22 mouse cellular contexts compared by ENCODE assay signal in genomic region chr5:67628180-67628940, GRCm38 (mm10). TPM values are rescaled to one million over a fixed set of nuclear protein-coding genes. Genes with fewer than 3 reads are reported as not detected.
DNase-seq lines count a peak whose midpoint lies in the region; ATAC-seq lines count a peak whose summit lies in the region.
"Had no signal": no experiment of that assay in that cellular context is flagged by ENCODE, and none has a peak within 500 bp of the region (broad histone marks: within the 10 kb centered on the region; RNA-seq: fewer than 3 reads in every experiment).

No protein-coding gene starts in this region.

- no peak overlapping the region for H3K27ac ChIP-seq in hindbrain, embryonic 16.5 days (ENCODE audit: low read depth, low read length)
- no peak overlapping the region for H3K27ac ChIP-seq in hindbrain, embryonic 13.5 days
- peak overlapping the region; percentile 40; the same call in 1 of the 2 replicates for H3K27ac ChIP-seq in lung, embryonic 16.5 days (ENCODE audit: low read length)
- no peak overlapping the region for H3K27ac ChIP-seq in stomach, embryonic 14.5 days (ENCODE audit: low read length)
- no peak overlapping the region for H3K27ac ChIP-seq in liver, embryonic 12.5 days
- H3K27ac ChIP-seq in heart, embryonic 11.5 days (ENCODE audit: low read depth, low read length), result no peak overlapping the region
- H3K27ac ChIP-seq: heart, embryonic 10.5 days; hindbrain, embryonic 14.5 days; layer of hippocampus, adult 2 months; limb, embryonic 13.5 days; liver, embryonic 14.5 days had no signal

- no peak for DNase-seq in lung, postnatal 14 days
- DNase-seq in ZHBTc4 (ENCODE audit: low read depth, low spot score), result peak; percentile 27
- DNase-seq: adrenal gland, postnatal 36 days; cerebellum, adult 9-10 months; kidney, adult 11 months; kidney, postnatal 14 days; thymus, postnatal 36 days had no signal

- ATAC-seq in hindbrain, embryonic 16.5 days, result 0 out of 2 replicates have a peak, but pooled peaks have one; percentile 48
- no peak for ATAC-seq in hindbrain, embryonic 13.5 days (ENCODE audit: low FRiP score)
- peak; percentile 57 for ATAC-seq in lung, embryonic 16.5 days (ENCODE audit: low read depth)
- peak; percentile 69; the same call in 1 of the 2 replicates for ATAC-seq in stomach, embryonic 14.5 days (ENCODE audit: insufficient number of reproducible peaks, insufficient read depth, low FRiP score, low read depth)
- no peak for ATAC-seq in liver, embryonic 12.5 days
- no peak for ATAC-seq in heart, embryonic 11.5 days (replicated peaks; ENCODE audit: insufficient number of reproducible peaks, low FRiP score, low TSS enrichment)
- ATAC-seq: CD4-positive, CD25-positive, alpha-beta regulatory T cell, adult 4 months; forebrain, embryonic 14.5 days; midbrain, embryonic 16.5 days had no signal

- no peaks in the 10 kb centered on the region for H3K27me3 ChIP-seq in hindbrain, embryonic 16.5 days (replicated peaks; ENCODE audit: control insufficient read depth, insufficient read depth, low read length)
- no peaks in the 10 kb centered on the region for H3K27me3 ChIP-seq in hindbrain, embryonic 13.5 days
- H3K27me3 ChIP-seq in lung, embryonic 16.5 days (ENCODE audit: control insufficient read depth, insufficient read depth, low read depth, low read length), result no peaks in the 10 kb centered on the region
- no peaks in the 10 kb centered on the region for H3K27me3 ChIP-seq in stomach, embryonic 14.5 days (ENCODE audit: control insufficient read depth, insufficient read depth, low read length)
- no peaks in the 10 kb centered on the region for H3K27me3 ChIP-seq in liver, embryonic 12.5 days (replicated peaks)
- H3K27me3 ChIP-seq in heart, embryonic 11.5 days (ENCODE audit: control insufficient read depth, insufficient read depth, low read length), result no peaks in the 10 kb centered on the region

- no peaks in the 10 kb centered on the region; the same call in 1 of the 2 replicates for H3K36me3 ChIP-seq in hindbrain, embryonic 16.5 days (ENCODE audit: control insufficient read depth, insufficient read depth, low read length)
- peaks cover 17% of the 10 kb centered on the region for H3K36me3 ChIP-seq in hindbrain, embryonic 13.5 days
- H3K36me3 ChIP-seq in lung, embryonic 16.5 days (ENCODE audit: control insufficient read depth, insufficient read depth, low read length), result no peaks in the 10 kb centered on the region; the same call in 1 of the 2 replicates
- no peaks in the 10 kb centered on the region for H3K36me3 ChIP-seq in stomach, embryonic 14.5 days (ENCODE audit: control insufficient read depth, insufficient read depth, low read length)
- H3K36me3 ChIP-seq in liver, embryonic 12.5 days, result peaks cover 58% of the 10 kb centered on the region
- no peaks in the 10 kb centered on the region for H3K36me3 ChIP-seq in heart, embryonic 11.5 days (ENCODE audit: control insufficient read depth, insufficient read depth, low read length)
- H3K36me3 ChIP-seq: heart, embryonic 10.5 days; limb, embryonic 13.5 days had no signal

- H3K9ac ChIP-seq in hindbrain, embryonic 16.5 days (ENCODE audit: low read depth, low read length), result no peak overlapping the region
- H3K9ac ChIP-seq in hindbrain, embryonic 13.5 days, result no peak overlapping the region
- H3K9ac ChIP-seq in lung, embryonic 16.5 days (ENCODE audit: low read length), result no peak overlapping the region
- no peak overlapping the region for H3K9ac ChIP-seq in stomach, embryonic 14.5 days (replicated peaks; ENCODE audit: low read depth, low read length)
- no peak overlapping the region for H3K9ac ChIP-seq in liver, embryonic 12.5 days
- no peak overlapping the region for H3K9ac ChIP-seq in heart, embryonic 11.5 days (ENCODE audit: low read depth, low read length)
- H3K9ac ChIP-seq: hindbrain, embryonic 14.5 days; limb, embryonic 13.5 days; liver, embryonic 14.5 days had no signal

- H3K9me3 ChIP-seq in hindbrain, embryonic 16.5 days (ENCODE audit: control insufficient read depth, low read length), result no peaks in the 10 kb centered on the region
- no peaks in the 10 kb centered on the region for H3K9me3 ChIP-seq in hindbrain, embryonic 13.5 days
- no peaks in the 10 kb centered on the region for H3K9me3 ChIP-seq in lung, embryonic 16.5 days (ENCODE audit: control insufficient read depth, low read length)
- H3K9me3 ChIP-seq in stomach, embryonic 14.5 days (ENCODE audit: control insufficient read depth, low read depth, low read length), result no peaks in the 10 kb centered on the region
- H3K9me3 ChIP-seq in liver, embryonic 12.5 days (replicated peaks), result no peaks in the 10 kb centered on the region
- H3K9me3 ChIP-seq in heart, embryonic 11.5 days (replicated peaks; ENCODE audit: control insufficient read depth, low read length), result no peaks in the 10 kb centered on the region
- H3K9me3 ChIP-seq: heart, embryonic 10.5 days; limb, embryonic 13.5 days had no signal

- H3K4me3 ChIP-seq in hindbrain, embryonic 16.5 days (ENCODE audit: low read length), result no peak overlapping the region
- no peak overlapping the region for H3K4me3 ChIP-seq in hindbrain, embryonic 13.5 days
- no peak overlapping the region for H3K4me3 ChIP-seq in lung, embryonic 16.5 days (ENCODE audit: low read length)
- no peak overlapping the region for H3K4me3 ChIP-seq in stomach, embryonic 14.5 days (ENCODE audit: low read depth, low read length)
- H3K4me3 ChIP-seq in liver, embryonic 12.5 days, result no peak overlapping the region
- H3K4me3 ChIP-seq in heart, embryonic 11.5 days (ENCODE audit: low read depth, low read length), result no peak overlapping the region
- H3K4me3 ChIP-seq: heart, embryonic 10.5 days; layer of hippocampus, adult 2 months; limb, embryonic 13.5 days; myocyte had no signal

- 67% methylated on average over 9 of the region's 9 CpGs for WGBS in hindbrain, embryonic 16.5 days
- 72% methylated on average over 9 of the region's 9 CpGs for WGBS in hindbrain, embryonic 13.5 days
- 47% methylated on average over 9 of the region's 9 CpGs for WGBS in lung, embryonic 16.5 days
- 64% methylated on average over 9 of the region's 9 CpGs for WGBS in stomach, embryonic 14.5 days
- WGBS in liver, embryonic 12.5 days (ENCODE audit: insufficient replicate concordance), result 76% methylated on average over 9 of the region's 9 CpGs
- WGBS in heart, embryonic 11.5 days (ENCODE audit: insufficient replicate concordance), result 63% methylated on average over 9 of the region's 9 CpGs

- H3K4me2 ChIP-seq in hindbrain, embryonic 16.5 days (ENCODE audit: low read length), result no peak overlapping the region
- H3K4me2 ChIP-seq in hindbrain, embryonic 13.5 days, result no peak overlapping the region
- H3K4me2 ChIP-seq in lung, embryonic 16.5 days (ENCODE audit: low read depth, low read length), result no peak overlapping the region
- no peak overlapping the region for H3K4me2 ChIP-seq in stomach, embryonic 14.5 days (replicated peaks; ENCODE audit: low read depth, low read length)
- no peak overlapping the region for H3K4me2 ChIP-seq in liver, embryonic 12.5 days
- no peak overlapping the region for H3K4me2 ChIP-seq in heart, embryonic 11.5 days
- H3K4me2 ChIP-seq: hindbrain, embryonic 14.5 days; limb, embryonic 13.5 days had no signal

- no peaks in the 10 kb centered on the region for H3K4me1 ChIP-seq in hindbrain, embryonic 16.5 days (ENCODE audit: control insufficient read depth, insufficient read depth, low read depth, low read length)
- peaks cover 3% of the 10 kb centered on the region; the same call in 1 of the 2 replicates for H3K4me1 ChIP-seq in hindbrain, embryonic 13.5 days (replicated peaks)
- peaks cover 12% of the 10 kb centered on the region; the same call in 1 of the 2 replicates for H3K4me1 ChIP-seq in lung, embryonic 16.5 days (replicated peaks; ENCODE audit: control insufficient read depth, insufficient read depth, low read length)
- no peaks in the 10 kb centered on the region for H3K4me1 ChIP-seq in stomach, embryonic 14.5 days (ENCODE audit: control insufficient read depth, insufficient read depth, low read length)
- H3K4me1 ChIP-seq in liver, embryonic 12.5 days, result no peaks in the 10 kb centered on the region
- H3K4me1 ChIP-seq in heart, embryonic 11.5 days (ENCODE audit: control insufficient read depth, insufficient read depth, low read length), result no peaks in the 10 kb centered on the region

RNA-seq across cellular contexts. Expression of gene Shisa3, which starts 20.7 kb away (rescaled TPM):
- 1.4 and 5.0 TPM in 2 replicates for polyA plus RNA-seq in hindbrain, embryonic 16.5 days (2015; fragmentation: Nextera tagmentation; extraction: Ambion mirVana)
- 2.1 and 2.7 TPM in 2 replicates for polyA plus RNA-seq in hindbrain, embryonic 13.5 days (2015; fragmentation: Nextera tagmentation; extraction: Ambion mirVana)
- 2.1 and 2.2 TPM in 2 replicates for polyA plus RNA-seq in lung, embryonic 16.5 days (2015; fragmentation: Nextera tagmentation; extraction: Ambion mirVana)
- 28.7 and 30.2 TPM in 2 replicates for polyA plus RNA-seq in stomach, embryonic 14.5 days (2014; fragmentation: Nextera tagmentation; extraction: Ambion mirVana)
- polyA plus RNA-seq in liver, embryonic 12.5 days (2016; fragmentation: Nextera tagmentation; extraction: Ambion mirVana), result 5.7 and 7.5 TPM in 2 replicates
- polyA plus RNA-seq in heart, embryonic 11.5 days (2014; fragmentation: Nextera tagmentation; extraction: Ambion mirVana), result 2.0 and 2.4 TPM in 2 replicates
- polyA plus RNA-seq: myocyte had no signal

Comparison
In these comparisons a context has a peak if more than half of its experiments do, and no peak if none do; other contexts are left out.
1. ATAC-seq: peak in hindbrain, embryonic 16.5 days (single experiment), lung, embryonic 16.5 days (single experiment) and stomach, embryonic 14.5 days (single experiment); none in hindbrain, embryonic 13.5 days (single experiment), liver, embryonic 12.5 days (single experiment) and heart, embryonic 11.5 days (single experiment).